Mouse (Mus musculus) lung, embryonic 15.5 days (tissue): ENCODE data around the gene Sv2b. TPM values are rescaled to one million over a fixed set of nuclear protein-coding genes. Genes with fewer than 3 reads are reported as not detected.
A peak's percentile ranks its signal among the peaks of the same experiment; 100 is the strongest.
"Not testable (repeated sequence)": the region's sequence is repeated elsewhere in the genome, so short reads cannot be mapped to it uniquely, and the experiment has no call there.

ENCODE experiments used
- ATAC-seq: fragments of 200-750 bp; cut with Nextera tagmentation; 2 replicates; pipeline ENCODE4 v1.8.0; 2017; ENCODE audit warnings: moderate number of reproducible peaks, borderline replicate concordance; ENCODE audit not compliant: low FRiP score, low TSS enrichment; ENCODE audit errors: extremely low read depth
- H3K27ac ChIP-seq: fragments of 300-500 bp; sonication (generic); 2 replicates; pipeline ENCODE4 v1.5.1; 2015; ENCODE audit warnings: moderate library complexity, mild to moderate bottlenecking, inconsistent platforms
- H3K27me3 ChIP-seq: fragments of 300-500 bp; sonication (generic); 2 replicates; pipeline ENCODE4 v1.6.1; 2015; ENCODE audit warnings: inconsistent platforms
- H3K36me3 ChIP-seq: fragments of 300-500 bp; sonication (generic); 2 replicates; pipeline ENCODE4 v1.6.1; 2015; ENCODE audit warnings: inconsistent platforms
- H3K4me1 ChIP-seq: fragments of 300-500 bp; sonication (generic); 2 replicates; pipeline ENCODE4 v1.6.1; 2015; ENCODE audit warnings: inconsistent platforms
- H3K4me2 ChIP-seq: fragments of 300-500 bp; sonication (generic); 2 replicates; pipeline ENCODE4 v1.6.1; 2015; ENCODE audit warnings: inconsistent platforms, mild to moderate bottlenecking, moderate library complexity
- H3K4me3 ChIP-seq: fragments of 300-500 bp; sonication (generic); 2 replicates; pipeline ENCODE4 v1.5.1; 2015; ENCODE audit warnings: mild to moderate bottlenecking, inconsistent platforms
- H3K9ac ChIP-seq: fragments of 300-500 bp; sonication (generic); 2 replicates; pipeline ENCODE4 v1.6.1; 2015; ENCODE audit warnings: inconsistent platforms
- H3K9me3 ChIP-seq: fragments of 300-500 bp; sonication (generic); 2 replicates; pipeline ENCODE4 v1.6.1; 2016; ENCODE audit warnings: inconsistent platforms
- WGBS: fragments of 180-500 bp; shearing (Covaris S2); methylation state at CpG from one replicate; pipeline ENCODE4 v1.1.7; 2015; 5-methylcytosine and 5-hydroxymethylcytosine counted together
- polyA plus RNA-seq: library from polyadenylated mRNA; unstranded; fragments of >200 nt; fragmentation: Nextera tagmentation; extraction: Ambion mirVana; gene quantifications from 2 replicates; pipeline ENCODE4 v1.2.1, GENCODE M21; 2015

Gene Sv2b
- polyA plus RNA-seq, 1 experiment from 2014 or later, result 0.75 TPM

- H3K9me3 ChIP-seq, result no peaks in the 10 kb centered on the region
- no peak overlapping the region for H3K4me3 ChIP-seq
- no peak overlapping the region for H3K4me2 ChIP-seq
- no peaks in the 10 kb centered on the region for H3K27me3 ChIP-seq
- WGBS, result 53% methylated on average over 8 of the region's 8 CpGs
- H3K36me3 ChIP-seq, result no peaks in the 10 kb centered on the region
- H3K27ac ChIP-seq, result no peak overlapping the region
- H3K4me1 ChIP-seq, result no peaks in the 10 kb centered on the region
- no peak overlapping the region for H3K9ac ChIP-seq
- no peak for ATAC-seq
Measured at GRCm38 (mm10) chr7:75240754-75241507, 68.1 kb downstream of the Sv2b start.

- H3K9ac ChIP-seq, result no peak overlapping the region
- no peak overlapping the region for H3K4me2 ChIP-seq
- WGBS, result 92% methylated on average over 1 of the region's 1 CpGs
Measured at GRCm38 (mm10) chr7:75236386-75236785, 72.7 kb downstream of the Sv2b start.

GRCm38 (mm10) chr7:75224206-75224605 lies 84.9 kb downstream of the Sv2b start:
- ATAC-seq, result no peak
- no peak overlapping the region for H3K4me3 ChIP-seq
- no peak overlapping the region for H3K27ac ChIP-seq
- H3K4me2 ChIP-seq, result no peak overlapping the region
- no peaks in the 10 kb centered on the region for H3K36me3 ChIP-seq
- no peak overlapping the region for H3K9ac ChIP-seq
- H3K27me3 ChIP-seq, result no peaks in the 10 kb centered on the region
- no peaks in the 10 kb centered on the region for H3K4me1 ChIP-seq
- H3K9me3 ChIP-seq, result no peaks in the 10 kb centered on the region
- 86% methylated on average over 4 of the region's 4 CpGs for WGBS

More at GRCm38 (mm10) chr7:75236386-75236785, 72.7 kb downstream of the Sv2b start:
- Histone ChIP-seq H3K27me3 (no peaks in the 10 kb centered on the region), H3K36me3 (no peaks in the 10 kb centered on the region), H3K9me3 (no peaks in the 10 kb centered on the region), H3K4me1 (no peaks in the 10 kb centered on the region), H3K4me3 (no peak overlapping the region), H3K27ac (no peak overlapping the region)
- no peak for ATAC-seq

- H3K36me3 ChIP-seq, result no peaks in the 10 kb centered on the region
- no peak overlapping the region for H3K4me3 ChIP-seq
- no peak overlapping the region for H3K9ac ChIP-seq
- peak; percentile 67; the same call in 1 of the 2 replicates for ATAC-seq
- H3K9me3 ChIP-seq, result no peaks in the 10 kb centered on the region
- H3K27ac ChIP-seq, result peak overlapping the region; percentile 25; the same call in 1 of the 2 replicates
- 36% methylated on average over 7 of the region's 7 CpGs for WGBS
- H3K4me1 ChIP-seq, result no peaks in the 10 kb centered on the region
- no peaks in the 10 kb centered on the region for H3K27me3 ChIP-seq
- H3K4me2 ChIP-seq, result no peak overlapping the region
Measured at GRCm38 (mm10) chr7:75222704-75223431, 86.2 kb downstream of the Sv2b start.

- no peak overlapping the region for H3K4me2 ChIP-seq
- H3K27ac ChIP-seq, result no peak overlapping the region
- no peaks in the 10 kb centered on the region for H3K9me3 ChIP-seq
- H3K36me3 ChIP-seq, result no peaks in the 10 kb centered on the region
- H3K4me1 ChIP-seq, result no peaks in the 10 kb centered on the region
- ATAC-seq, result peak; percentile 62; the same call in 1 of the 2 replicates
- H3K9ac ChIP-seq, result no peak overlapping the region
- no peak overlapping the region for H3K4me3 ChIP-seq
- 0% methylated on average over 1 of the region's 1 CpGs for WGBS
- no peaks in the 10 kb centered on the region for H3K27me3 ChIP-seq
Measured at GRCm38 (mm10) chr7:75220786-75221185, 88.3 kb downstream of the Sv2b start.

GRCm38 (mm10) chr7:75220296-75220695 lies 88.8 kb downstream of the Sv2b start:
- H3K9ac ChIP-seq, result no peak overlapping the region
- H3K4me2 ChIP-seq, result no peak overlapping the region
- H3K27me3 ChIP-seq, result no peaks in the 10 kb centered on the region
- no peaks in the 10 kb centered on the region for H3K4me1 ChIP-seq
- no peaks in the 10 kb centered on the region for H3K9me3 ChIP-seq
- H3K4me3 ChIP-seq, result no peak overlapping the region
- no peak for ATAC-seq
- H3K27ac ChIP-seq, result no peak overlapping the region
- H3K36me3 ChIP-seq, result no peaks in the 10 kb centered on the region

GRCm38 (mm10) chr7:75216180-75216579 lies 92.9 kb downstream of the Sv2b start:
- Histone ChIP-seq H3K9ac (no peak overlapping the region), H3K36me3 (no peaks in the 10 kb centered on the region), H3K27ac (no peak overlapping the region), H3K4me1 (no peaks in the 10 kb centered on the region), H3K9me3 (no peaks in the 10 kb centered on the region), H3K4me2 (no peak overlapping the region), H3K4me3 (no peak overlapping the region), H3K27me3 (no peaks in the 10 kb centered on the region)
- ATAC-seq, result no peak
- 83% methylated on average over 7 of the region's 7 CpGs for WGBS

- WGBS, result 57% methylated on average over 4 of the region's 4 CpGs
- no peak for ATAC-seq
Measured at GRCm38 (mm10) chr7:75209221-75209641, 99.8 kb downstream of the Sv2b start.

GRCm38 (mm10) chr7:75207965-75208644 lies 101.0 kb downstream of the Sv2b start:
- no peaks in the 10 kb centered on the region for H3K36me3 ChIP-seq
- no peak for ATAC-seq
- no peaks in the 10 kb centered on the region for H3K9me3 ChIP-seq
- no peaks in the 10 kb centered on the region for H3K27me3 ChIP-seq
- no peak overlapping the region for H3K4me3 ChIP-seq
- H3K9ac ChIP-seq, result no peak overlapping the region
- H3K4me2 ChIP-seq, result no peak overlapping the region
- H3K27ac ChIP-seq, result no peak overlapping the region
- H3K4me1 ChIP-seq, result no peaks in the 10 kb centered on the region
- WGBS, result 90% methylated on average over 3 of the region's 3 CpGs

More at GRCm38 (mm10) chr7:75209221-75209641, 99.8 kb downstream of the Sv2b start:
- no peak overlapping the region for H3K27ac ChIP-seq
- H3K9ac ChIP-seq, result no peak overlapping the region
- no peak overlapping the region for H3K4me2 ChIP-seq
- no peaks in the 10 kb centered on the region for H3K4me1 ChIP-seq
- H3K36me3 ChIP-seq, result no peaks in the 10 kb centered on the region
- no peak overlapping the region for H3K4me3 ChIP-seq
- no peaks in the 10 kb centered on the region for H3K9me3 ChIP-seq
- H3K27me3 ChIP-seq, result no peaks in the 10 kb centered on the region

- Histone ChIP-seq H3K27ac (no peak overlapping the region), H3K9me3 (no peaks in the 10 kb centered on the region), H3K36me3 (no peaks in the 10 kb centered on the region), H3K9ac (no peak overlapping the region), H3K4me1 (no peaks in the 10 kb centered on the region), H3K4me2 (no peak overlapping the region), H3K4me3 (no peak overlapping the region), H3K27me3 (no peaks in the 10 kb centered on the region)
- WGBS, result 85% methylated on average over 3 of the region's 3 CpGs
- no peak for ATAC-seq
Measured at GRCm38 (mm10) chr7:75206671-75207070, 102.4 kb downstream of the Sv2b start.

- Histone ChIP-seq H3K9me3 (no peaks in the 10 kb centered on the region), H3K4me1 (no peaks in the 10 kb centered on the region), H3K4me2 (no peak overlapping the region), H3K36me3 (no peaks in the 10 kb centered on the region), H3K4me3 (no peak overlapping the region), H3K27me3 (no peaks in the 10 kb centered on the region), H3K9ac (no peak overlapping the region), H3K27ac (no peak overlapping the region)
- WGBS, result 51% methylated on average over 3 of the region's 3 CpGs
- no peak for ATAC-seq
Measured at GRCm38 (mm10) chr7:75205386-75205785, 103.7 kb downstream of the Sv2b start.

- H3K9me3 ChIP-seq, H3K27ac ChIP-seq, H3K4me2 ChIP-seq, H3K36me3 ChIP-seq, H3K4me1 ChIP-seq, H3K27me3 ChIP-seq, H3K4me3 ChIP-seq, H3K9ac ChIP-seq: not testable (repeated sequence)
- peak; percentile 39; the same call in 1 of the 2 replicates for ATAC-seq
- WGBS, result 97% methylated on average over 1 of the region's 1 CpGs
Measured at GRCm38 (mm10) chr7:75194919-75195230, 114.2 kb downstream of the Sv2b start.
